22 mouse cellular contexts compared by ENCODE assay signal in genomic region chr13:36807961-36808360, GRCm38 (mm10).
DNase-seq lines count a peak whose midpoint lies in the region; ATAC-seq and TF ChIP-seq lines count a peak whose summit lies in the region.
"Had no signal": no experiment of that assay in that cellular context is flagged by ENCODE, and none has a peak within 500 bp of the region (broad histone marks: within the 10 kb centered on the region; RNA-seq: fewer than 3 reads in every experiment).

No protein-coding gene starts in this region.

- ATAC-seq in forebrain, postnatal 0 days = no peak
- ATAC-seq: forebrain, embryonic 13.5 days; hindbrain, embryonic 16.5 days; liver, postnatal 0 days; midbrain, embryonic 16.5 days had no signal

- no peak overlapping the region for H3K9ac ChIP-seq in forebrain, postnatal 0 days
- H3K9ac ChIP-seq: forebrain, embryonic 13.5 days; heart, embryonic 15.5 days; liver, postnatal 0 days had no signal

- 87% methylated on average over 2 of the region's 2 CpGs for WGBS in forebrain, postnatal 0 days

- H3K4me3 ChIP-seq in forebrain, postnatal 0 days (ENCODE audit: low read depth, low read length) = no peak overlapping the region
- H3K4me3 ChIP-seq: forebrain, embryonic 13.5 days; heart, embryonic 15.5 days; layer of hippocampus, adult 2 months; limb, embryonic 10.5 days had no signal

- no peak overlapping the region for H3K4me2 ChIP-seq in forebrain, postnatal 0 days (ENCODE audit: low read depth)
- H3K4me2 ChIP-seq: forebrain, embryonic 13.5 days; heart, embryonic 15.5 days had no signal

- no peak overlapping the region for H3K27ac ChIP-seq in forebrain, postnatal 0 days (ENCODE audit: low read depth, low read length)
- H3K27ac ChIP-seq: forebrain, embryonic 13.5 days; heart, embryonic 15.5 days; layer of hippocampus, adult 2 months; limb, embryonic 10.5 days had no signal

- H3K27me3 ChIP-seq in forebrain, postnatal 0 days (ENCODE audit: insufficient read depth, low read length) = no peaks in the 10 kb centered on the region
- H3K27me3 ChIP-seq: forebrain, embryonic 13.5 days; heart, embryonic 15.5 days had no signal

- no peaks in the 10 kb centered on the region for H3K4me1 ChIP-seq in forebrain, postnatal 0 days (ENCODE audit: insufficient read depth)
- H3K4me1 ChIP-seq: forebrain, embryonic 13.5 days; heart, embryonic 15.5 days; limb, embryonic 10.5 days had no signal

- H3K9me3 ChIP-seq in forebrain, postnatal 0 days (ENCODE audit: low read length) = peaks cover 5% of the 10 kb centered on the region; the same call in 1 of the 2 replicates
- H3K9me3 ChIP-seq: forebrain, embryonic 13.5 days; heart, embryonic 15.5 days; limb, embryonic 10.5 days had no signal

- H3K36me3 ChIP-seq in forebrain, postnatal 0 days (ENCODE audit: insufficient read depth) = no peaks in the 10 kb centered on the region
- H3K36me3 ChIP-seq: heart, embryonic 15.5 days; limb, embryonic 10.5 days had no signal

- DNase-seq in ovary, adult 18-20 months (ENCODE audit: low spot score) = peak; percentile 34
- DNase-seq in ovary, postnatal 36 days (ENCODE audit: low spot score) = no peak
- DNase-seq in T-cell, adult 2 months (ENCODE audit: low spot score) = peak; percentile 86
- peak; percentile 9 to 45 for DNase-seq in thymus, adult 18-20 months
- DNase-seq in thymus, postnatal 4 days = peak; percentile 34
- DNase-seq in forebrain, postnatal 0 days = no peak
- DNase-seq in heart, adult 9 months (ENCODE audit: low spot score in 2 of 2) = no peak
- DNase-seq: cerebellum, adult 9-11 months; gastrocnemius, postnatal 10 days; heart, adult 18-20 months; heart, postnatal 4 days; kidney, adult 18-20 months; kidney, postnatal 10 days; liver, postnatal 0 days; lung, postnatal 14 days; right cerebral cortex, adult 18-20 months had no signal

- no peak for TF ChIP-seq CTCF in forebrain, postnatal 0 days (IDR thresholded peaks at IDR 0.05; ENCODE audit: low read depth)

Comparison
In these comparisons a context has a peak if more than half of its experiments do, and no peak if none do; other contexts are left out.
1. DNase-seq: peak in ovary, adult 18-20 months (single experiment), T-cell, adult 2 months (single experiment), thymus, adult 18-20 months (2 of 2) and thymus, postnatal 4 days (single experiment); none in ovary, postnatal 36 days (single experiment), forebrain, postnatal 0 days (single experiment) and heart, adult 9 months (0 of 2).